Mouse (Mus musculus): ENCODE data around the gene Med13l. TPM values are rescaled to one million over a fixed set of nuclear protein-coding genes. Genes with fewer than 3 reads are reported as not detected.

Med13l gene
- polyA plus RNA-seq, 1 experiment from 2014 or later: 13.9 TPM

DNA sequence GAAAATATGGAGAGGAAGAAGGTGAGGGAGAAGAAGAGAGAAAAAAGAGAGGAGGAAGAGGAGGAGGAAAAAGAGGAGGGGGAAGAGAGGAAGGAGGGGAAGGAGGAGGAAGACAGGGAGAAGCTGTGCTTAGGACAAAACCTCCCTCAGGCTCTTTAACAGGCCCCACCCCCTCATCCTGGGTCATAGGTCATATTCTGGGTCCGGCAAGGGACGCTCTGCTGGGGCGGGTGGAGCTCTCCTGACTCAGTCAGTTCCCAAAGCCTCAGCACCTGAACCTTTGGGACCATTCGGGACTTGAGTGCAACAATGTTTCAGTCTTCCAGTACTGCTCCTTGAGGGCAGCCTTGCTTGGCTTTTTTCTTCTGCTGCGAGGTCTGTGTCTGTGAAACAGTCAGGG lies 241.1 kb downstream of the Med13l start:
- H3K4me3 ChIP-seq: no peak overlapping the region
- peaks cover 21% of the 10 kb centered on the region for H3K4me1 ChIP-seq
- H3K9me3 ChIP-seq (replicated peaks): no peaks in the 10 kb centered on the region
- peak overlapping the region; percentile 50; the same call in 1 of the 2 replicates for H3K27ac ChIP-seq
- H3K36me3 ChIP-seq: no peaks in the 10 kb centered on the region
- no peak for DNase-seq (ENCODE audit: low spot score)
- H3K27me3 ChIP-seq (ENCODE audit: low read depth, poor library complexity, severe bottlenecking): peaks cover 19% of the 10 kb centered on the region; the same call in 1 of the 2 replicates
- WGBS: 33% methylated on average over 5 of the region's 5 CpGs

DNA sequence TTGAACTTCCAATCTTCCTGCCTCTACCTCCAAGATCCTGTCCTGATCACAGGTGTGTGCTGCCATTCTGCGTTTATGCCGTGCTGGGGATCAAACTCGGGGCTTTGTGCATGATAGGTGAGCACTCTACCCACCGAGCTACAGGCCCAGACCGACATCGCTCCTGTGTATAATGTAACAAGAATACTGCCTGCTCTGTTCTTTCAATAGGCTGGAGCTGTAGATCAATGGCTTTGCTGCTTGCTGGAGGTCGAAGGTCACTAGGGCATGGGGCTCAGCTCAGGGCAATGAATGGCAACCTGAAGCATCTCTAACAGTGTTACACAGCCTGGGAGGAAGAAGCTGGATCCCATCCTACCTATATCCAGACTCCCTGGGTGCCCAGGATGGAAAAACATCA lies 241.6 kb downstream of the Med13l start:
- Histone ChIP-seq H3K36me3 (no peaks in the 10 kb centered on the region), H3K4me3 (no peak overlapping the region), H3K27me3 (ENCODE audit: low read depth, poor library complexity, severe bottlenecking) (peaks cover 19% of the 10 kb centered on the region; the same call in 1 of the 2 replicates), H3K9me3 (replicated peaks) (no peaks in the 10 kb centered on the region), H3K4me1 (peaks cover 21% of the 10 kb centered on the region), H3K27ac (no peak overlapping the region)
- DNase-seq (ENCODE audit: low spot score): no peak
- WGBS: 79% methylated on average over 7 of the region's 7 CpGs

DNA sequence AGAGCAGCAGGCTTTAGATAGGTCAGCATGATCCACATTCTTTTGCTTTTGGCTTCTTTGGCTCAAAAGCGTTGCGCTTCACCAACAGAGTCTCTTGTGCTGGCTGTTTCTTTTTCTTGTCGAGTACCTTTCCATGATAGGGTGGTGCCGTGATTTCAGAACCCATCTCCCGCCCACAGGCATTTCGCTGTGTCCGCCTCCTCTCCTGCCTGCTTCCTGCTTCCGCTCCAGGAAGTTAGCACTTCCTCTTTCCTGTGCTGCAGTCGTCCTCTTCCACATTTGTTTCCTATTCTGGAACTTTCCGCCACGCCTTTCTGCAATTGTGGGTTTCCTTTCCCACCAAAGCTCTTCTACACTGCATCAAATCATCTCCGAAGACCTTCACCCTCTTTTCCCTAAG lies 248.5 kb downstream of the Med13l start:
- no peaks in the 10 kb centered on the region for H3K36me3 ChIP-seq

DNA sequence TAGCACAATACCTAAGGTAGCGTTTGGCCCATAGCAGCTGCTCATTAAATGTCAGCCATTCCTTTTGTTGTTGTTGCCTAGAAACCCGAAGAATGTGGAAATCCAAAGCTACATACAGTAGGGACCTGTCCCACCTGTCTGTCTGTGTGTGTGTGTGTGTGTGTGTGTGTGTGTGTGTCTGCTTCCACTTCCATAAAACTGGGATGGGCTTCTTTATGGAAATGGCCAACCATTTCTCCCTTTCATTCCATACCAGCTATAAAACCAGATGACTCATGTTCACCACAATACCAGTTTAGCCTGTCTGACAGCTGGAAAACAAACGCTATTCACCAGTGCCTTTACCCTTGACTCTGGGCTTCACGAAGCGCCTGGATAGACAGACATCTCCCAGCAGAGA lies 249.1 kb downstream of the Med13l start:
- Histone ChIP-seq H3K4me3 (no peak overlapping the region), H3K4me1 (peaks cover 27% of the 10 kb centered on the region), H3K9me3 (replicated peaks) (no peaks in the 10 kb centered on the region), H3K27ac (no peak overlapping the region), H3K27me3 (ENCODE audit: low read depth, poor library complexity, severe bottlenecking) (peaks cover 39% of the 10 kb centered on the region), H3K36me3 (no peaks in the 10 kb centered on the region)
- no peak for DNase-seq (ENCODE audit: low spot score)
- WGBS: 88% methylated on average over 5 of the region's 5 CpGs

More for the DNA sequence above, 248.5 kb downstream of the Med13l start:
- no peak for DNase-seq (ENCODE audit: low spot score)
- WGBS: 87% methylated on average over 12 of the region's 12 CpGs
- Histone ChIP-seq H3K9me3 (replicated peaks) (no peaks in the 10 kb centered on the region), H3K4me1 (peaks cover 22% of the 10 kb centered on the region), H3K27me3 (ENCODE audit: low read depth, poor library complexity, severe bottlenecking) (peaks cover 33% of the 10 kb centered on the region), H3K4me3 (no peak overlapping the region), H3K27ac (no peak overlapping the region)

DNA sequence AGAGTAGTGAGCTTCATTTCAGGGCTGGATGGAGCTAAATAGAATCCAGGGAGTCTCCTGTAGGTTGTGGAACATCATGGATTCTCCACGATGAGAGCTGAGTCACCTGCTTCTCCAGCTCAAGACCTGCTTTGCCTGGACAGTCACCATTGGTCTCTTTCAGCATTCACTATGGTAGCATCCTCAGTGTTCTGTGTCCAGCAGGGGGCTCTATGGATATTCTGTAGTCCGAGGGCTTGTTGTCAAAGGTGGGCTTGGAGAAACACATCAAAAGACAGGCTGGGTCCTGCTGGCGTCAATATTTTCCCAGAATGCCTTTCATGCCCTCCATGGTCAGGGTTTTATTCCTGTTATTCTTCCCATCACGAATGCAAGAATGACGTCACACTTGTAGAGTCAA lies 251.2 kb downstream of the Med13l start:
- Histone ChIP-seq H3K4me1 (peaks cover 27% of the 10 kb centered on the region), H3K27me3 (ENCODE audit: low read depth, poor library complexity, severe bottlenecking) (peaks cover 53% of the 10 kb centered on the region), H3K27ac (no peak overlapping the region), H3K36me3 (no peaks in the 10 kb centered on the region), H3K9me3 (replicated peaks) (no peaks in the 10 kb centered on the region), H3K4me3 (no peak overlapping the region)
- no peak for DNase-seq (ENCODE audit: low spot score)
- WGBS: 54% methylated on average over 5 of the region's 5 CpGs

DNA sequence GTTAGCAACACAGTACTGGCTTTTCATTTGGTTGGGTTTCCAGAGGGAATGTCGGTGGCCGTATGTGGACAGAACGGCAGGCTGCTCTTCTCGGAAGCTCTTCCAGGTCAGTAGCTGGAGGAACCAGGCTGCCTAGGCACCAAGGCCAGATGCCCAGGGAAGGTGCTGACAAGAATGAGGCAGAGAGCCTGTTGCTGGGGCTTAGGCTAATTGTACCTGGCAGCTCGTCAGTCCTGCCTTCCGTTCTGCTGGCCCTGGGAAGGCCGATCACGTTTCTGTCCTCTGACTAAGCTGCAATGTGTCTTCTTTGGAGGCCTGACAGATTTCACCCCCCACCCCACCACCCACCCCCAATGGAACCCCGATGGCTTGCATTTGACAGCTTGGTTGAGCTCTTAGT lies 251.9 kb downstream of the Med13l start:
- DNase-seq (ENCODE audit: low spot score): no peak

DNA sequence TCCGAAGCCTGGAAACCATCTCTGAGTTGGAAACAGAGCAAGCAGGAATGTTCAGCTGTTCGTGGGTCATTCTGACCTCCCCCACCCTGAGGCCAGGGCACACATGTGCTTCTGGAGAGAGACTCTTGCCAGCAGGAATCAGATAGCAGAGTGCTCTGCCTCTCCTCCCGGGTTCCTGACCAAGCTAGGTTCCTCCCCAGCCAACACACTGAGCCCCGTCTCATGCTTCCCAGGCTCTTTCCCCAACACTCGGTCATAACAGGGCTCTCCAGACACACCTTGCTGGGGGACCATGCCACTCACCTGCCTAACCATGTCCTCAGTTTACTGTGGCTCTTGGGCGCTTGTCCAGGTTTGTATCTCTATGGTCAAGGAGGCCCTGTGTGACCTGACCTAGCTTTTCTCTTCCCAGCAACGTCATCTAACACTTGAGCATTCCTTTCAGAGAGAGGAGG lies 252.5 kb downstream of the Med13l start:
- DNase-seq (ENCODE audit: low spot score): no peak
- Histone ChIP-seq H3K27ac (peak overlapping the region; percentile 66), H3K27me3 (ENCODE audit: low read depth, poor library complexity, severe bottlenecking) (peaks cover 59% of the 10 kb centered on the region), H3K4me3 (no peak overlapping the region), H3K4me1 (peaks cover 35% of the 10 kb centered on the region), H3K9me3 (replicated peaks) (no peaks in the 10 kb centered on the region), H3K36me3 (no peaks in the 10 kb centered on the region)
- WGBS: 60% methylated on average over 7 of the region's 7 CpGs

More for the DNA sequence above, 251.9 kb downstream of the Med13l start:
- Histone ChIP-seq H3K4me1 (peaks cover 29% of the 10 kb centered on the region), H3K9me3 (replicated peaks) (no peaks in the 10 kb centered on the region), H3K27me3 (ENCODE audit: low read depth, poor library complexity, severe bottlenecking) (peaks cover 59% of the 10 kb centered on the region), H3K27ac (peak overlapping the region; percentile 66), H3K4me3 (no peak overlapping the region), H3K36me3 (no peaks in the 10 kb centered on the region)
- WGBS: 56% methylated on average over 9 of the region's 9 CpGs

DNA sequence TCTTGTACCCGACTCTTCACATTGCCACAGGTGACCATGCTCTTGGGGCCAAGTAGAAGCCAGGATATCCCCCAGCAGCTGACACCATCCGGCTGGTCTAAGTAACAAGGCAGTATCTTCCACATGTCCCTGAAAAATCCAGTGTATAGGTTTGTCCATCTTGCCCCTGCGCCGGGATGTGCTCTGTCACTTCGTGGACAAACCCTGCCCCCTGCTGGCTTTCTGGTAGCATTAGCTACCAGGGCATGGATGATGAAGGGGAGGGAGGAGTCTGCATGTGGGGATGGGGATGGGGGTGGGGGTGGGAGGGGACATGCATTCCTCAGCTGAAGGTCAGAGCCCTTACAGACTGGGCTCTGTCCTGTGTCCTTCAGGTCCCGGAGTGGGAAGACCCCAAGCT lies 253.6 kb downstream of the Med13l start:
- peak; percentile 67 for DNase-seq (ENCODE audit: low spot score)
- no peaks in the 10 kb centered on the region for H3K36me3 ChIP-seq
- H3K4me3 ChIP-seq: no peak overlapping the region
- H3K27ac ChIP-seq: no peak overlapping the region
- peaks cover 59% of the 10 kb centered on the region for H3K27me3 ChIP-seq (ENCODE audit: low read depth, poor library complexity, severe bottlenecking)
- 61% methylated on average over 6 of the region's 6 CpGs for WGBS
- H3K4me1 ChIP-seq: peaks cover 45% of the 10 kb centered on the region
- no peaks in the 10 kb centered on the region for H3K9me3 ChIP-seq (replicated peaks)
